Mouse (Mus musculus) cerebellum, adult 9-10 months (tissue): ENCODE results near the gene Tmem238.

Experiments used
- DNase-seq: peaks from one replicate; pipeline ENCODE4 v3.0.0; 2022

The Tmem238 gene

DNA sequence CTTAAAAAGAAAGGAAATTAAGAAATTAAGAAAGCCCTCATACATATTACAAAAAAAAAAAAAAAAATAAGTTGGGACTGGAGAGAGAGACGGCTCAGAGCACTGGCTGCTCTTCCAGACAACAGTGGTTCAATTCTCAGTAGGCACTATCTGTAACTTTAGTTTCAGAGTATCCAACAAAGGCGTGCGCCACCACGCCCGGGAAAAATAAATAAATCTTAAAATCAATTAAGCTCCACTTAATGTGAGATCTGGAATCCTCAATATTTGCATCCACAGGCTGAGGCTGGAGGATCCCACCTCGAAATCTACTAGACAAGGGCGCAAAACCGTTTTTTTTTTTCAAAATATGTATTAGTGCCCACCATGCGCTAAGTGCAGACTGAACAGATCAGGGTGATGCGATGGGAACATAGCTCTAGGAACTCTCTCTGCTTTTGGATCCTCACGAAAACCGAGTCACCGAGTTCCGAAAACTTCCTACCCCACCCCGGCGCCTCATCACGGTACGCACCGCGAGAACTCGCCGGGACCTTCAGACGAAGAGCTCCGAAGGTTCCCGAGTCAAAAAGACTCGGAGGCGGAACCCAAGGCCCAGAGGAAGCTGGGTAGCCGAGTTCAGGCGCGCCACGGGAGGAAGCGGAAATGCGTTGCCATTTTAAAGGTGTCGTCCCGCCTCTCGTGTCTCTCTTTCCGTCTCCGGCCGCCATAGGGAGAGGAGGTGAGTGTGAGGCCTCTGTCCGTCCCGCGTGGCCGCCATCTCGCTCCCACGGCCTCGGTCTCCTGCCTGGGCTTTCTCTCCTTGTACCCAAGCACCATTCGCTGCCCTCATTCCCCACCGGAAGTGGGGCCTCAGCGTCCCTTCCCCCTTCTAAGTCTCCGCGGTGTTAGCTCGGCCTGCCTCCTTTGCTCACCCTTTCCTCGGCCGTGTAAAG is 3.1 kb upstream of the Tmem238 start, which contains the start of gene Rpl28:
Gene Rpl28 (plus strand): TSS at position 597 of the 935 bp plus-strand sequence.
- DNase-seq: peak; percentile 93

DNA sequence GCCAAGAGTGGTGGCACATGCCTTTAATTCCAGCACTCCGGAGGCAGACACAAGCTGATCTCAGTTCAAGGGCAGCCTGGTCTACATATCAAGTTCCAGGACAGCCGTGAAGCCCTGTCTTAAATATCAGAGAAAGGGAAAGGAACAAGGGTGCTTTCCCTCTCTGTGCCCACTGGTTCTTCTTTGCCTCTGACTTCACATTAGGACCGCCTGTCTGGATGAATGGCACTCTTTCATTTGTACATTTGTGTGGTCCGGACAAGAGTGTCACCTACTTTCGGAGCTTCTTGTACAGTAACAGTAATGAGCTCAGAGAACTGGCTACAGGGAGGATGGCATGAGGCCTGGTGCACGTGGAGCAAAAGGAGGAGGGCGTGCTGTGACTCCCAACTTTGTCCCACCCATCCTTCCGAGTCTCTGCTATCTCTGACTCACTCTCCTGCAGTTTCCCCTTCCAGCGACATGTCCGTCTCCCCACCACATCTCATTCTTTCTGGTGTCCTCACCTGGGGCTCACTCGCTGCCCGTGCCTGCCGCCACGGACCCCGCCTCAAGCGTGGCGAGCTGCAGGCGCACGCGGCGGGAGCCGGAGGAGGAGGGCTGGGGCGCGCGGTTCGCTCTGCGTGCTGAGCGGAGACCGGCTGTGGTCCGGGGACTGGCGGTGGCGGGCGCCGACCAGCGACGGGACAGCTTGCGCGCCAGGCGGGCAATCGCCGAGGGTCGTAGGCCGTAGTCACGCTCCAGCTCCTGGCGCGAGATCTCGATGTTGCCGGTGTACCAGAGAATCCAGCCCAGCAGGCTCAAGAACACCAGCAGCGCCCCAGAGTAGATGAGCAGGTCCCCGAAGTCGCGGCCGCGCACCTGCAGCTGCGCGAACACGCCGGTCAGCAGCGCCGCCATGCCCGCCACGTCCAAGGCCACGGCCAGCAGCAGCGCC is 689 bp downstream of the Tmem238 start:
- peak; percentile 63 for DNase-seq

DNA sequence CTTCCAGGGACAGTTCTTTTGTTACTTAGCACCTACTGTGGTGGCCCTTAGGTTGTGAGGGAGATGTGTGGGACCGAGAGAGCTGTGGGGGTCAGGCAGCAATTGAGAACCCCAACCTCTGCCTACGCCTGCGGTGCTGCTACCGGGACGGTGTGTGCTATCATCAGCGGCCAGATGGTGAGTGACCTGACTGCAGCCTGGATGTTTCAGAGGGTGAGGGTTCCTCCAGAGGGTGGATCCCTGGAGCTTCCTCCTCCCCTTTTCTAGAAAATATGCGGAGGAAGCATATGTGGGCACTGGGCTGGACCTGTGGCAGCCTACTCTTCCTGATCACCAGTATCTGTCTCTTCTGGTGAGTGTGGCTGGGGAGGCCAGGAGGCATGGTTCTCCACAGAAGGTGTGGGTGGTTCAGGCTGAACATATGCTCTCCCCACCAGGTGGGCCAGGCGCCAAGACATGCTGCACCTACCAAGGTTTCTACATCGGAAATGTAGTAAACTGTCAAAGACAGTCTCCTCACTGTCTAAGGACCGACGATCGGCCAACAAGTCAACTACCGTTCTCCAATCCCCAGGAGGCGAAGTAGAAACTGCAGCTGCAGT is 5.7 kb downstream of the Tmem238 start:
- peak; percentile 82 for DNase-seq

DNA sequence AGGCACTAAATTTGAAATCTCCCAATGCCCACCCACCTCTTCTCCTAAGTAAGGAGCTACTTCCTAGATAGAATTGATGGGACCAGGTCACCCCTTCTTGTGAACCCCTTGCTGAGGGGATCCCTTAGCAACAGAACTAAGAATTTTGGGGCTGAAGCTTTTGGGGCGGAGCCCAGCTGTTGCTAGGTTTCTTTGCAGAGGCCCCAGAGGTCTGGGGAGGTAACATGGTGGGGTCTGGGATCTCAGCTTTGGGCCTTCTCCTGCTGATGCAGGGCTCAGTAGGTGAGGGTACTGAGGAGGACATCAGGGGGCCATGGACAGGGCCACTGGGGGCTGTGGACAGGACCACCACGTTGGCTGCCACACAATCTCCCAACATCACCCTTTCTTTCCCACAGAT is 6.7 kb downstream of the Tmem238 start, which contains the start of the genes Il11 and Tmem190:
Gene Il11 (minus strand): TSS at position 101 of the 400 bp plus-strand sequence.
Gene Tmem190 (plus strand): TSS at position 179 of the 400 bp plus-strand sequence.
- DNase-seq: no peak

DNA sequence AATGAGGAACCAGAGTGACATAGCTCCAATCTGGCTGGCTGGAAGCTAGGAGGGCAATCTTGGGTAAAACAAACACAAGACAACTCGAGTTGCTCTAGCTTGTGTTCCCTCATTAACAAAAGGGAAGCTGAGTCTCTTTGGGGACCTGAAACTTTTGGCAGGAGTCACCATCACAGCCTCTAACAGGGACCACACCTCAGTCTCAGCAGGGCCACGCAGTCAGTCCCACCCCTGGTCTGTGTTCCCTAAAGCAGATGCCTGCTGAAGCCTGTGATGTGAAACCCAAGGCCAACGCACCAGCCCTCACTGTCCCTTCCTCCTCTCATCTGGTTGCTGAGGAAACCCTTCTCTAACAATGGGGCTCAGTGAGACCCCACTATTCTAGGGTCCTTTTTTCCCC is 7.3 kb downstream of the Tmem238 start:
- DNase-seq: no peak

DNA sequence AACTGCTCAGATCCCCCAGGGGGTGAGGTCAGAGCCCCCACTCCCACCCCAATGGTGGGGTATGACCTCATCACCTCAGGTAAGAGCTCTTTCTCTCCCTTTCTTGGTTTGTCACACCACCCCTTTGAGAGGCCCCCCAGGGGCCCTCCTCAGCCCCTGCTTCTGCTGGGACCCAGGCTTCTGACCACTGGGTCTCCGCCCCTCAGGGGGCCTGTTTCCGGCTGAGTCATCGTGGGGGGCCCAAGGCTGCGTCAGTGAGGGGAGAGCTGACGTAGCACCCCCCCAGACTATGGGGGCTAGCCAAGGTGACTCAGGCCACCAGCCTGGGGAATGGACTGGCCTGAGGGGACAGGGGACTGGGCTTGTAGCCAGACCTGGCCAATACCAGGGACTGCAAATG is 9.5 kb downstream of the Tmem238 start:
- no peak for DNase-seq

DNA sequence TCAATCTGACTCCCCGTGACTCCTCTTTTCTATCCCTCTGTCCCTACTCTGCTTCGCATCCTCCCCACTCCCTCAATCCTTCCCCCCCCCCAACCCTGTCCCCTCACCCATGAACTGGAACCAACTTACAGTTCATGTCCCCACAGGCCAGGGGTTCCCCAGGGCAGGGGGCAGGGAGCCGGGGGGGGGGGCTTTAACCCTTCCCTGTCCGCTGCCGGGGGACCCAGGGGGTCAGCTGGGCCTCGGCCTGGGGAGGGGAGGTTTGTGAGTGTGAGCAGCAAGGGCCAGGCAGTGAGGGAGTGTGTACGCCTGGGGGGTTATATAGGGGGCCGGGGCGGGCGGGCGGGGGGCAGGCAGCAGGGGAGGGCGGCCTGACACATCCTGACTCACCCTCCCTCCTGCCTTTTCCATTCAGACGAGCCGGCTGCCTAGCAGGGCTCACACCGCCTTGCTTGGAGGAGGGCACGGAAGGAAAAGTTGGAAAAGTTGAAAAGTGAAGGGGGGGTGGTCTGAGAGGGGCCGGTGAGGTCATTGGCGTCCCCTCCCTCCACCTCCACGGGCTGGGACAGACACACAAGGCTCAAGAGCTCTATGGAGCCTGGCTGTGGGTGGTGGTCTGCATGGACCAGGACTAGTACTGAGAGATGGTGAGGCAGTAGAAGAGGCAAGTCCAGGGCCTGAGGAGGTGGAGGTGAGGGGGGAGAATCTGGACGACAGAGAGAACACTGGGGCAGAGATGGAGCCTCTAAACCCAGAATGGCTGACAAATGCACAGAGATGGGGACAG is 11.4 kb downstream of the Tmem238 start:
- DNase-seq: no peak

DNA sequence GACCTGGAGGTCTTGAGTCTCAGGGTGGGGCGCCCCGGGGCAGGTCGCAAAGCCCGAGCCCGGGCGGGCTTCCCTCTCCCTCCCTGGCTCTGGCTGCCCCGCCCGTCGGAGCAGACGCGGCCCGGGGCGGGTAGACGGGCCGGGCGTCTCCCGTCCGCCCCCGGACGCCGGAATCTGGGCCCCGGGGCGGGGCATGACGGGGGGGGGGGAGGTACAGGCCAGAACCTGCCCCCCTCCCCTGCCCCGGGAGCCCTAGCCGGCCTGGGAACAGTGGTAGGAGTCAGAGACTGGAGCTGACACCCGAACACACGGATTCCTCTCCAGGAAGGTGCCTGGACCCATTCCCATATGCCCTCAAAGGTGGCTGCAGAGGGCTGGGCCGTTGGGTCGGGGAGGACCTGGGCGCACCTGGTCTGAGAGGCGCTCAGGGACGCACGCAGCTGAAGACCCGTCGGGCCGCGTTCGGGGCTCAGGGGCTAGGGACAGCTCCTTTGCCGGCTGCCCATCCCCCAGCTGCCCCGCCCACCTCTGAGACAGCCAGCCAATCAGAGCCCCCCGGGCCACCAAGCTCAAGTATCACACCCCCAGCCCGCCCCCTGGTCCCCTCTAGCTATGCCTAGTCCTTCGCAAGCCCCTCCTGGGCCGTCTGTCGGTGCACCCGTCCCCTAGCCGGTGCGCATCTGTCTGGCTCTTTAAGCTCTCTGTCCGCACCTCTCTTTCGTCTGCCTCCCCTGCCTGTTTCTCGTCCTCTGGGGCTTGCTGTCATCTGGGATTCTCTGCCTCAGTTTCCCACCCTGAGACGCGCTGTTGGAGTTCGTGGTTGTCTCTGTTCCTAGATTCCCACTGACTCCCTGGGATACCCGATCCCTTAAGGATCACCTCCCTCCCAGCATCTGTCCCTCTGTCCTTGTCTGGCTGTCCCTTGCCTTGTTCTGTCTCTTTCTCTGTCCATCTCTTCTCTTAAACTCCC is 12.3 kb downstream of the Tmem238 start:
- no peak for DNase-seq

DNA sequence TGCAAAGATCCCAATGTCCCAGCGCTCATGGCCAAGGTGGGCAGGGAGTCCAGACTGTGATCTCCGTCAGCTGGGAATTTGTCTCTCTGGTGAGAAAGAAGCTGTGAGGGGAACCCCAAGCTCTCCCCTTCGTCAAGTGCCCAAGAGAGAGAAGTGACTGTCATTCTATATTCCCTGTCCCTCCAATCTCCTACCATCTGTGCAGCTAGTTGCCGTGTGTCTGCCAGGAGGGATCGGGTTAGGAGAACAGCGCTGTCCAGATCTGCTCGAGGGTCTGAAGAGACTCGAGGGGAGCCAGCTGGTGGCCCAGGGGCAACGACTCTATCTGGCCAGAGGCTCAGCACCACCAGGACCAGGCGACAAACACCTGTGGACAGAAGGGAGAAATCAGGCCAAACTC is 13.3 kb downstream of the Tmem238 start:
- no peak for DNase-seq

DNA sequence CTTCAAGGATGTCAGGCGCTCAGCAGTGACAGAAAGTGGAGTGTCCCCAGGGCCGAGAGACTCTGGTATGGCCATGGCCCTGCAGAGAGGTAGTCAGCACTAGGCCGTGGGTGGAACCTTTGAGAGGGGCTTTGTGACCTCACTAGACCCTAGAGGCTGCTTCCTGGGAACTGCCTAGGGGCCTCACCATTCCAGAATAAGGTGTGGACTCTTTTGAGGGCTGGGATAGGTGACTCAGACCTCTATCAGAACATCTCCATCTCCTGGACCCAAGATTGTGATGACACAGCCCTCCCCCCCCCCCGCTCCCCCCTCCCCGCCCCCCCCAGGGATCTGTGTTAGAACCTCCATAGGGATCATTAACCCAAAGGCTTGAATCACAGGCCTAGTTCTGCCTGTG is 18.3 kb downstream of the Tmem238 start, which contains the start of gene Fam71e2:
Gene Fam71e2 (minus strand): TSS at position 101 of the 400 bp plus-strand sequence.
- DNase-seq: no peak

DNA sequence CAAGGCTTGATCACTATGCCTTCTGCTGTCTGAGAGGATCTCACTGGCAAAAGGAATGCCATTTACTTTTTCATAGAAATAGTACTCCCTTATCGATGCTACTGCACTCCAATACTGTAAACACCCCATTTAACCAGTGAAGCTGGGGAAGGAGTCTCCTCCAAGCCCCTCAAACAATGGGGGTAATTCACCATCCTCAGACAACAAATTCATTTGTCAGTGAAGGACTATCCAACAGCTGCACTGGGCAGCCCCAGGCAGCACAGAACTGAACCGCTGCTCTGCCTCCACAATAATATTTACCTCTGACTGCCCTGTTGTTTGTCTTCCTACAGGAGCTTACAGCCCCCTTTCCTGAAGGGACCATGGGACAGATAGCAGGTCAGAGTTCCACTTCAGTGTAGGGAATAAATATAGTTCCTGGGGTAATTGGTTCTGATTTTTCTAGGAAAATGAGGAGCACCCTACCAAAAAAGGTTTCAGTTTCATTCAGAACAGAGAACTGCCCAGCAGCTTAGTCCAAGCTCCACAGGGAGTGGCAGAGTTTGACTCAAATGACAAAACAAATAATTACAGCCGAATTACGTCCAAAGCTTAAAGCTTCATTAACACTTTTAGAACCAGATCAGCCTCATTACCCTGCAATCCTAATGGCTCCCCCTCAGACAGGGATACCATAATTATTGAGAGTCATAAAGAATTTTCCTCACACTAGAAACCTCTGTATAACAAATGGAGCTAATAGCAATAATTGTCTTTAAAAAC is 24.3 kb downstream of the Tmem238 start:
- DNase-seq: no peak

DNA sequence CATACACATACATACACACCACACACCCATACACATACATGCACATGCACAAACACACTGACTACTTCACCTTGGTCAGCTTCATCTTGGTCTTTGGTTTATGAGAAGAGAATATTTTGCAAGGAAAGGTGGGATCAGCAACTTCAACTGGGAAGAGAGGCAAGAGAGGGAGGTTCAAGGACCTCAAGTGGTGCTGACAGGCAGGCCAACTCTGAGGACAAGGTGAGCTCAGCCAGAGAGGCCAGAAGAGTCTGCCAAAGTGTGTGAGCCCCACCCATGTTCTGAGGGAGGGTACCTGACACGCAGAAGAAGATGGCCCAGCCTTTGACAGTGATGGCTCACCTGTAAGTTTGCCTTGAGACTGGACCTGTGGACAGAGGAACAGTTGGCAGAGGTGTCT is 29.8 kb downstream of the Tmem238 start:
- no peak for DNase-seq

DNA sequence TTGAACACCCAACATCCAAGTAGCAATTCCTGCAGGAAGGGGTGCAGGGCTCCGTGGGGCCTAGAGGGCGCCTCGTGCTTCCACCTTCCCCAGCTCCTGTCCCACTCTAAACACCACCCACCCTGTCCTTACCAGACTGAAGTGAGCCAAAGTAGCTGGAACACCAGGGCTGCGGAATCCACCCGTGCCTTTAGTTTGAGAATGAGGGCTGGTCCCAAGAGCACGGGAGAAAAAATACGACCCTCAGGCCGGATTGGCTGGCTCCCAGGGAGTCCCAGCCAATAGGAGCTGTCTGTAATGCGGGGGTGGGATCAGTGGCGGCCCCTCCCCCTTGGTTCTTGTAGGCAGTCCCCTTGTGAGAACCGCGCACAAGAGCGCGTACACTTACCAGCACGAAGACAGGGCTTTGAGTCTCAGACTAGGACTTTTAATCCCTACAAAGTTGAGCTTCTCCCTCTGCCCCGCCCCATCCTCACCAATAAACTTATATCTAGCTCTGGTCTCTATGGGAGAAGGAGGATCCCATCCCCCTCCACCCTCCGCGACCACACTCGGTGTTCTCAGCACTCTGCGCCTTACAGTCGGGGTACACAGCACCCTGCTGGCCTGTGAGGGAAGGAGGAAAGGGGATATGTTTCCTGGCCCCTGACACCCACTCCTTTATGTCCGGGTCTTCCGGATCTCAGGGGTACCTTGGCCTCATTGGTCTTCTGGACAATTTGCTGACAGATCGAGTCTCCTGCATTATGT is 36.5 kb downstream of the Tmem238 start, which contains the start of gene Cox6b2:
Gene Cox6b2 (minus strand): TSS at position 274 of the 750 bp plus-strand sequence.
- DNase-seq: peak; percentile 35

DNA sequence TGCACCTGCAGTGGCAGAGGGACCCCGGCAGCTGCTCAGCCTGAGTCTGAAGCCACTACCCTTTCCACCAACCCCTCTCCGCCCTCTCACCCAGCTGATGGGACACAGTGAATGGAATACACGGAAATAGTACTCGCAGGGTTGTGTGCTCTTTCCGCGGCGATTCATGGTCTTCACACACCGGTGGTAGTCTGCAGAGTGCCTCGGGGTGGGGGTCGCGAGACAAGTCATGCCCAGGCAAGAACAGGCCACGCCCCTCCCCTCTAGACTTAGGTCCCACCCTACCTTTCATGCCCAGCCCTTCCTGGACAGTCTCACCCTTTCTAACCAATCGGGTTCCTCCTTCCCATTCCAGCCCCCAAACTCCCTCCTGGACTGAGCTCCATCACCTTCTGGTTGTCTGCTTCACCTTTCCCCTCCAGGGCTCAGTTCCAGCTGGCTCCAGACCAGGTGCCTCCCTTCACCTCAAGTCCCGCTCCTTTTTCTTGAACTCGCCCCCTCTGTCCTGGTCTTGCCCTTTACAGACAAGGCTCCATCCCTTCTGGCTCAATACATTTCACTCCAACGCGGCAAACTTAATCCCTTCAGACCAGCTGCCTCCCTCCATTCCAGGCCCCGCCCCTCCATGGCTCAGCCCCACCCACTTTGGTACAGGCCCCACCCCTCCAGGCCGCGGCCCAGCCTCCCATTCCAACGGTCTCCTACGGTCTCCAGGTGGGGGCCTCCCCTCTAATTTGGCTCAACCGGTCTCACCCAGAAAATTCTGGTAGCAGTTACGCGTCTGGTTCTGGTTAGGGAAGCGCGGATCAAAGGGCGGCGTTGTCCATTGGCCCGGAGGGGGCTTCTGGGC is 37.3 kb downstream of the Tmem238 start:
- DNase-seq: peak; percentile 16

DNA sequence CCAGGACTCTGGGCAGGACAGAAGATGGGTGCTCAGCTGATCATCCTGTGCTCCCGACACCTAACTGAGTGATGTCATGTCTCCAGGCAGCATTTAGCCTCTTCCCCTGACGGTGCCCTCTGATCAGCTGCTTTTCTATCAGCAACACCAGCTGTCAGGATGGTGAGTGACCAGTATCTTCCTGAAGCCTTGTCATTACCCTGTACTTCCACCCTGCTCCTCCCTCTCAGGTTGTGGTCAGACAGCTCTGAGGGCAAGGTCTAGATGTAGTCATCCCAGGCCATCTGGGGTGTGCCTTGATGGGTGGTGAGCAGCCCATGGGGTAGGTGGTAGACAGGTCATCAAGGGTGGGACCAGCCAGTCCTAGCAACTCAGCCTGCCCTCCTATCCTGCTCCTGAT is 40.3 kb downstream of the Tmem238 start:
- DNase-seq: no peak

DNA sequence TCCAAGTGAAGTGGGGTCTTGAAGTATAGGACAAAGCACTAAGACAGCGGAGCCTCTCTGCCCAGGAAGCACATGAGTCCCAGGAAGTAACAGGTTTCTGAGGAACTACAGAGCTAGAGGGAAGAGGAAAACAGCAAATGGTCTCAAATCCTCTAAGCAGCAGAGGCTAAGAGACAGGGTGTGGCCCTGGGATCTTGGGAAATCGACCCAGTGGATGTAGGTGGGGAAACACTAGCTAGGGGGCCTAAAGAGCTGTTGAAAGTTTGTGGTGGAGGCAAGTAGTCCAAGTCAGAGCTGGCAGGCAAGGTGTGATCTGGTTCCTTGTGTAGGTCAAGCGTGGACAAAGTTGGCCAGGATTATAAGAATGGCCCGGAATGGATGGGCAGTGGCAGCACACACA is 41.1 kb downstream of the Tmem238 start:
- DNase-seq: no peak

DNA sequence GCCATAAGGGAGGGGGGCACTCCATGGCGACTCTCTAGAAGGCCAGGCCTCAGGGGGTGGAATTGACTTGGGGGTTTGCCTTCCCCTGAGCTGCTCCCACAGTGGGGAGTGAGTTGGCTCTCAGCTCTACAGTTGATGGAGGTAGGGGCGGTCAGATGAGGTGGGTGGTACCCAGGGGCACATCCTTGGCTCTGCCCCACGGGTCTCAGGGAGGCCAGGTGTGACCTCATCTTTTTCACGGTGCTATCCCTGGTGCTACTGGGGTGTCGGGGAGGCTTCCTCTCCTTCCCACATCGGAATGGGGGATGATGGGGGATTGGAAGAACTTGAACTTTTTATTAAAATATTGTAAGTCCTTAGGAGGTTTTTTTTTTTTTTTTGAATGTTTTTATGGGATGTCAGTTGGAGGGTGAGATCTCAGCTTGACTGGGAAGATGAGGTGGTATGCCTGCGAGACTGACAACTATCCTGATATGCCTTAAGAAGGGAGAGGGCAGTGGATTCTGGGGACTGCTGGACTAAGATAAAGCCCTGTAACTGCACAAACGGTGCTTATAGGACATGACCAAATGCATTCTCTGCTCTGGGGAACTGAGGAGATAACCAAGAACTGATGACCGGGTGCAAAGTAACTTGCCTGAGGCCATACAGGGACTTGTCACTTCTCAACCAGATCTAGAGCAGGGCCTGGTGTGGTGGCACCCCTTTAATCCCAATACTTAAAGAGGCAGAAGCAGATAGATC is 42.1 kb downstream of the Tmem238 start:
- DNase-seq: no peak
